Mouse (Mus musculus): ENCODE measurements around the gene Jmjd8.

- no peak for TF ChIP-seq POLR2A (IDR thresholded peaks at IDR 0.05; ENCODE audit: insufficient read length, low read depth)
- no peak for TF ChIP-seq MYOD1 (IDR thresholded peaks at IDR 0.05; ENCODE audit: control insufficient read depth in 1 of 3, insufficient read length in 2 of 3, low read depth in 2 of 3)
- no peak for TF ChIP-seq USF1 (IDR thresholded peaks at IDR 0.05; ENCODE audit: low read depth)
- TF ChIP-seq E2F4 (IDR thresholded peaks at IDR 0.05; ENCODE audit: insufficient read depth) = no peak
- no peak for TF ChIP-seq MAX (IDR thresholded peaks at IDR 0.05; ENCODE audit: low read depth)
- TF ChIP-seq MYOG (IDR thresholded peaks at IDR 0.05; ENCODE audit: control insufficient read depth in 1 of 3, insufficient read depth in 1 of 3, insufficient read length in 2 of 3, low read depth in 2 of 3) = no peak
- TF ChIP-seq TCF12 (IDR thresholded peaks at IDR 0.05; ENCODE audit: insufficient read depth, poor library complexity, severe bottlenecking) = no peak
- no peak for TF ChIP-seq POLR2AphosphoS2 (IDR thresholded peaks at IDR 0.05; ENCODE audit: insufficient read length, low read depth)
- no peak for TF ChIP-seq CEBPB (IDR thresholded peaks at IDR 0.05; ENCODE audit: insufficient read depth, poor library complexity, severe bottlenecking)
- no peak for TF ChIP-seq TCF3 (IDR thresholded peaks at IDR 0.05; ENCODE audit: insufficient read length, low read depth)
- no peak for TF ChIP-seq REST (IDR thresholded peaks at IDR 0.05; ENCODE audit: insufficient read depth, insufficient read length)
Measured at GRCm38 (mm10) chr17:25781339-25781738, 47.3 kb upstream of the Jmjd8 start.

All from myocyte (in vitro differentiated cells).